Mouse (Mus musculus) cortical plate, adult 2 months (tissue): ENCODE results near the gene Trpc7. TPM values are rescaled to one million over a fixed set of nuclear protein-coding genes. Genes with fewer than 3 reads are reported as not detected.

Experiments
- H3K27ac ChIP-seq: fragments of 200-500 bp; 2 replicates; pipeline ENCODE4 v1.5.1; 2012; ENCODE audit warnings: low read length, control low read depth, inconsistent platforms; ENCODE audit not compliant: insufficient read depth
- H3K4me1 ChIP-seq: fragments of 200-500 bp; 2 replicates; pipeline ENCODE4 v1.6.1; 2011; ENCODE audit warnings: low read length; ENCODE audit not compliant: control insufficient read depth, insufficient read depth
- H3K4me3 ChIP-seq: fragments of 200-500 bp; 2 replicates; pipeline ENCODE4 v1.5.1; 2011; ENCODE audit warnings: mild to moderate bottlenecking, low read length, control low read depth; ENCODE audit not compliant: insufficient read depth
- CTCF ChIP-seq: fragments of 200-500 bp; IDR thresholded peaks from 2 replicates; pipeline ENCODE4 v1.5.1; 2011; ENCODE audit warnings: mild to moderate bottlenecking, control low read depth, low read length; ENCODE audit not compliant: insufficient read depth; ENCODE audit errors: extremely low read depth
- POLR2A ChIP-seq: fragments of 200-500 bp; IDR thresholded peaks from 2 replicates; pipeline ENCODE4 v1.6.1; 2011; ENCODE audit warnings: mild to moderate bottlenecking, low read length, control low read depth; ENCODE audit not compliant: insufficient read depth; ENCODE audit errors: extremely low read depth
- polyA plus RNA-seq: library from polyadenylated mRNA; depleted of rRNA; stranded (reverse); fragments of >200 nt; gene quantifications from 2 replicates; pipeline ENCODE4 v1.2.3, GENCODE M21; 2012

Gene Trpc7
- polyA plus RNA-seq, 1 experiment: 1.5 TPM

DNA sequence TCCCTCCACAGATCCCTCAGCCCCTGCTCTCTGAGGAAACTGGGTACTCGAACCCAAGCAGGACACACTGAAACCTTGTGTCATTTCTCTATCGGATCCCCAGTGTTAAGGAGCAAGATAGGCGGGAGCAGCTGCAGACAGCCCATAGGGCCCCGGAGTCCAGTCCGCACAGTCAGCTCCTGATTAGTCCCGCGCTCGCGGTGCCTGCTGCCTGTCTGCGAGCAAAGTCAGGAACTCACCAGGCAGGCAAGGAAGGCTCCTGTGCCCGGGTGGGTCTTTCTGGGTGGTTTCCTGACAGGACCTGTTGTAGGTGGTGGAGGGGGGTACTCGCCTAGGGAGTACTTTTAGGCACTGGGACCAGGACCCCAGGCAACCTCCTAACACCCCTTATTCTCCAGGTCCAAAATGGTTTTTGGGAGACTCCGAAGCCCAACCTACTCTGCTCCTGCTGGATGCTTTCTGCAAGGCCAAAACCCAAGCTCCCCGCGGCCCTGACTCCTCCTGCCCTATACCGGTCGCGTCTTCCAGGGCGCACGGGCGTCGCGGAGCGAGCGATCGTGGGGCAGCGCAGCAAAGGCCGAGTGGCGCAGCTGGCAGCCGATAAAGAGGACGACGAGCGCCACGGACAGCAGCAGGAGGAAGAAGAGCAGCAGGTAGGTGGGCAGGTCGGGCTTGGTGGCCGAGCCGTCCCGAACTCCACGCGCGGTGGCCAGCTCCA lies 143.2 kb downstream of the Trpc7 start:
- H3K4me3 ChIP-seq: peak overlapping the region; percentile 38
- H3K27ac ChIP-seq: no peak overlapping the region
- H3K4me1 ChIP-seq: no peaks in the 10 kb centered on the region
- no peak for TF ChIP-seq POLR2A

DNA sequence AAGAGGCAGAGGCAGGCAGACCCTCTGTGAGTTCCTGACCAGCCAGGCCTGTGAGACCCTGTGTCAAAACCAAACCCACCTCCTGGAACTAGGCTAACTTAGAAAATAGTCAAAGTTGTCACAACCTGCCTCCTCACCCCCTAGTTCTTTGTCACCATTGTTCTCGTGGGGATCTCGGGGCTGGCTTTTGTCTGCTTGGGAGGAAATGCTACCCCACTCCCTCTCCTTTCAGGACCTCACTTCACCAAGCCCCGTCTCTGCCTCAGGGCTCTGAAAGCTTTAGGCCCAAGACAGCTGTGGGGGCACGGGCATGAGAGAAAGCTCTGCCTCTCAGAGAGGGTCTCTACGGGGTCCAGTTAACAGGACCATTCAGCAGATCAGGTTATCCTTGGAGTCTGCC lies 144.0 kb downstream of the Trpc7 start:
- H3K4me3 ChIP-seq: no peak overlapping the region
- TF ChIP-seq CTCF: no peak
- TF ChIP-seq POLR2A: no peak
- no peaks in the 10 kb centered on the region for H3K4me1 ChIP-seq
- H3K27ac ChIP-seq: no peak overlapping the region

DNA sequence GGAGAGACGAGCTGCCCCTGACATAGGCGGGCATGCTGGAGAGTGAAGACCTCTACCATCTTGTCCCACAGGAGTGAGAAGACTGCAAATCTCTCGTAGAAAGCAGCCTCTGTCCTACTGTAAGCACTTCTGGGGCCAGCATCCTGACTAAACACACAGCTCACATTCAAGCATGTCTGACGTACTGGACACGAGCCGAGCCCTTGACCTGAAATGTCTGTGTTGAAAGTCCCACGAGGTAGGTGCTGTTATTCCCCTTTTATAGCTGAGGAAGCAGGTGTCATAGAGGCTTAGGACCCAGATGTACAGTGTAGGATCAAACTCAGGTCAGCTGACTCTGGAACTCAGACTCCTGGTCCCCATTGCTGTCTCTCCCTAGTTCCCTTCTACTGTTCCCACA lies 146.4 kb downstream of the Trpc7 start:
- Histone ChIP-seq H3K4me1 (no peaks in the 10 kb centered on the region), H3K4me3 (no peak overlapping the region), H3K27ac (no peak overlapping the region)
- TF ChIP-seq POLR2A (no peak), CTCF (no peak)

DNA sequence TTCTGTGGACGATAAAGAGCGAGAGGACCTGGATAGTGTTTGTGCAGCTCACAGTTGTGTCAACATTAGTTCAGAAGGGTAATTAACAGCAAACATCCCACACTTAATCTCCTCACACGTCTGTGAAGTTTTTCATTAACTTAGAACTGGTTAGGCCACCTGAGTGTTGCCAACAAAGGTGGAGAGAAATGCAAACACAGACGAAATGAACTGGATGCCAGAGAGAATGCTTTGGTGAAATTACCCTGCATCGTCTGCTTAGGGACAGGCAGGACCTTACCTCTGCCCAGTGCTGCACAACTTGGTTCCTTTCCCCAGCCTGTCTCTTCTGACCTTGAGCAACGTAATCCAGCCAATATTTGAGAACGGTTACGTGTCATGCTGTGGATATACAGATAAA lies 148.2 kb downstream of the Trpc7 start:
- no peak overlapping the region for H3K27ac ChIP-seq
- no peak for TF ChIP-seq POLR2A
- no peak for TF ChIP-seq CTCF
- no peak overlapping the region for H3K4me3 ChIP-seq
- no peaks in the 10 kb centered on the region for H3K4me1 ChIP-seq

DNA sequence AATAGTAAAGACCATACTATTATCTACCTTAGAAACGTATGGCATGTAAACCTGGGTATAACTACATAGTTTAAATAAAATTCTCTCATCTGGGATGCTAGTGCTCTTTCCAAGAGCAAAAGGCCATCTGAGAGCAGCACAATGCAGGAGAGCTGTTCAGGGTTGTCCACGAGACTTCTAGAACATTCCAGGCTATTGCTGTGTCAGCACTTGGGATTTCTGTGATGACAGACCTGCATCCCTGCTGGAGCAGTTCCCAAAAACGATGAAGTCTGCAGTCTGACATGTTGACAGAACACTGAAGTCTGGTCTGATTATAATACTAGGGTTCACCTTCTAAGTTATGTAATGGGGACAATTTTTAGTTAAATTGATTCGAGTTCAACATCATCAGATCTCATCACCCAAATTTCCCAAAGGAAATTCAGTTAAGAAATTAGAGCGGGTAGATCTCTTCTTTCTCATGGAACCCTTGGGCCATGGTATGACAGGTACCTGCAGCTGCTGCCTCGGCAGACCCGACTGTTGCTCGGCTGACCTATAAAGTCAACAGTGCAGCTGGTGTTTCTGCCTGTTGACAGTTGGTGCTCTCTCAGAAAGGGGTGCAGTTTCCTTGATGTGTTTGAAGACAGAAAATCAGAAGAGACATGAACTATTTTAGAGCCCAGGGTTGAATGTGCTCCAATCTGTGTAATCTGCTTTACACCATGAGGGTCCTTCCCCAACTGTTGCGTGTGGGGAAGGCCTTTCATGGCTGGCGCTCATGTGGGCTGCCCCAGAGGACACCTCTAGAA lies 148.9 kb downstream of the Trpc7 start:
- H3K4me3 ChIP-seq: no peak overlapping the region
- no peak overlapping the region for H3K27ac ChIP-seq
- no peaks in the 10 kb centered on the region for H3K4me1 ChIP-seq
- TF ChIP-seq CTCF (no peak), POLR2A (no peak)

DNA sequence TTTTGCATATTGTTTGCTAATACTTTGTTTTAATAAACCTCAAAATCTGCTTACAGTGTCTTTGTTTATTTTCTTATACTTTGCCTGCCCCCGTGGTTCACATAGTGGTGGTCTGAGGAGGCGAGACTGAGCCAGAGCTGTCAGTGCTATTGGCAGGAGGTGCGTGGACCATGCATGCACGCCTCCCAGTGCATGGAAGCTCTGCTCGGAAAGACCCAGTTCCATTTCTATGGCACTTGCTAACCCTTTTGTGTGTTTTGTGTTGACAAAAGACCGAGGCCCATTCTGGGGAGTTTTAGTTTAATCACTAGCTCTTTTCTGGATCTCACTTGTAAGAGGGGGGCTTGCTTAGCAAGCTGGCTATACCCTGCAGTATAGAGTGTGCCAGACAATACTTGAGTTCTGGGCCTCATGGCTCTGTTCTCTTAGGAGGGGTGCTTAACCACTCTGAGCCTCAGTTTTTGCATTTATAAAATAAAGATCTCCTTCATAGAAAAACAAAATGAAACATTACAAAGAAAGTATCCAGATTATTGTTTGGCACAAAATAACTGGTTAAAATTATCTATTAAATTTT lies 153.4 kb downstream of the Trpc7 start:
- TF ChIP-seq CTCF (no peak), POLR2A (no peak)
- Histone ChIP-seq H3K4me3 (no peak overlapping the region), H3K27ac (no peak overlapping the region), H3K4me1 (no peaks in the 10 kb centered on the region)

DNA sequence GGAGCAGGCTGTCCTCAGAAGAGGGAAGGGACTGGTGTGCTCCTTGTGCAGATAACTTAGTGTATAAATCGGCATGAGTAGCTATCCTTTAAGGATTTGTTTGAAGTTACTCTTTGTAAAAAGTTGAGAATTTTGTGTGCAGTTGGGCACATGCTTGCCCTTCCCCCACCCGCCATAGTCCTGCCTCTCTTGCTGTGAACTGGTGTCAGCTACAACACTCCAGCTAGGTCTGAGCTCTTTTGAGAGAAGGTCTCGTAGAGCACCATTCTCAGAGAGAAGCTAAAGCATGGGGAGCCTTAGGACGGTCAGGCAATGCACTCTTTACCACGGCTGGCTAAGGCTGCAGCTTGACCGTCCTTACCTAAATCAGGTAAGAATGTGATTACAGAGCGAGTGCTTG lies 154.1 kb downstream of the Trpc7 start:
- no peak overlapping the region for H3K4me3 ChIP-seq
- TF ChIP-seq POLR2A (no peak), CTCF (no peak)
- no peak overlapping the region for H3K27ac ChIP-seq
- H3K4me1 ChIP-seq: no peaks in the 10 kb centered on the region

DNA sequence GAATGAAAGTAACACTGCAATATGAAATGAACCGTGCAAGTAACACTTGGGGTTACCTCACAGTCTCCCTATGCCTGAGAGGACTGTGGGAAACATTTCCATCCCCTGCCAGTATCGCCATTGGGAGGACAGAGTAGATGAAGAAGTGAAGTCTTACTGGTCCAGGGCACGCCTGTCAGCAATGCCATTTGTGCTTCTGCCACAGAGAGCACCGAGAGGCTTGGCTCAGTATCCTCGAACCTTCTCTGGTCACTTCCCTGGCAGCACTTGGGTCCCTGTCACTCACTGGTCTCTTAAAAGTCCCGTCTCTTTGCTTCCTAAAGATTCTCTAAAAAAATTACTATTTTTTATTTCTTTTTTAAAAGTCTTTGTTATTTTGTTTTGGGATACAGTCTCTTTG lies 155.3 kb downstream of the Trpc7 start:
- H3K27ac ChIP-seq: no peak overlapping the region
- no peak overlapping the region for H3K4me3 ChIP-seq
- TF ChIP-seq POLR2A: no peak
- no peak for TF ChIP-seq CTCF
- no peaks in the 10 kb centered on the region for H3K4me1 ChIP-seq

DNA sequence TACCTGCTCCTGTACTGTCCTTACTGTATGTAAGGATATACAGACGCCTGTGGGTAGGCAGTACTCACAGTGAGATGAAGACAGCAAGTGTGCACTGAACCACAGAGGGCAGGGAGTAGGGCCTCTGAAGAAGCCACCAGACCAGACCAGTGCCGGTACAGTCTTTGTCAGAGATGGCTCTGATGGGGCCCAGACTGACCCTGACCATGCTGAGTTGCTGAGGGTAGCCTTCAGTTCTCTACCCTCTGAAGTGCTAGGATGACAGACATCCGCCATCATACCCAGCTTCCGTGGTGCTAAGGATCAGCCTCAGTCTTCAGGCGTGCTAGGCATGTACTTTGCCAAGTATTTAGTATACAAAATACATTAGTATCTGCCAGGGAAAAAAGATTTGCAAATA lies 156.2 kb downstream of the Trpc7 start:
- H3K27ac ChIP-seq: no peak overlapping the region
- no peak overlapping the region for H3K4me3 ChIP-seq
- TF ChIP-seq CTCF: no peak
- TF ChIP-seq POLR2A: no peak
- no peaks in the 10 kb centered on the region for H3K4me1 ChIP-seq

DNA sequence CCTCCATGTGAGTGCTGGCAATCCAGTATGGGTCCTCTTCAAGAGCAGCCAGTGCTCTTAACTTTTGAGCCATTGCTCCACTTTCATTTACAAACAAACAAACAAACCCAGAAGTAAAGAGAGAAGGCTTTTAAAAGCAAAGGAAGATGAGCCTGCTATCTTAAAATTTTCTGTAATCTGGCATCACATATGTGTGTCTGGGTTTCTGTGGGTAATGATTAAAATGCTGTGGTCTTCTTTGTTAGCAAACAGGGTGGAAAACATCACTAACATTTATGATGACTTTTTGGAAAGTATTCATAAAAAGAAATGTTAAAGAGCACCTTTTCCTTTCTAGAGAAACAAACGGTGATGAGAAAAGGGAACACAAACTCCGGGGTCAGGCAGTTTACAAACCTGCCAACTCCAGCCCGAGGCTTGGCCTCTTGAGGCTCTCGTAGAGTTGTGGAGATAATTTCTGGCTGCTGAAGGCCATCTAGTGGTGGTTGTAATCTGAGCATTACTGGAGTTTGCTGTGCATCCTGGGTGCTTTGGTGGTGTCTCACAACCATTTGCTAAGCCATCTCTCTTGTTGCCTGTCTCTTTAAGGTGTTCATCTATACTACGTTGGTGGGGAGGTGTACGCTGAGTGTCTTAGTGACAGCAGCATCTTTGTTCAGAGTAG lies 160.4 kb downstream of the Trpc7 start:
- Histone ChIP-seq H3K27ac (no peak overlapping the region), H3K4me3 (no peak overlapping the region), H3K4me1 (no peaks in the 10 kb centered on the region)
- no peak for TF ChIP-seq POLR2A
- TF ChIP-seq CTCF: peak; percentile 64
